Mouse (Mus musculus): ENCODE measurements around the gene Axin1. TPM values are rescaled to one million over a fixed set of nuclear protein-coding genes. Genes with fewer than 3 reads are reported as not detected.

The Axin1 gene
- polyA plus RNA-seq, 1 experiment: 41.0 TPM

DNA sequence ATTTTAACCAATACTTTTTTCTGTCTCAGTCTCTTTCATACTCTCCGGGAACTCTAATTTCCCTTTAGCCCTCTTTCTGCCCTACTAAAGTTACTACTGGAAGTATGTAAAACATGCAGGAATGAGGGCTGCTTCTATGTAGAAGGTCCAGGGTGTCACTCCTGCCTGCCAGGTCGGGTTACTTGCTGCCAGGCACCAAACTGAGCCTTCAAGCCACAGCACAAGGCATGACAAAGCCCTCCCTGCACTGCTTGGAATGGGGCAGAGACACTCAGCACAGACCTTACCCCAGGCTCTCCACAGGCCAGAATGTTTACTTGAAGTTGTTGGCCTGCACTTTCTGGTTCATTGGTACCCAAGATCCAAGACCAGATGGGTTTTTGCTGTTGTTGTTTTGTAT, 38.3 kb upstream of the Axin1 start:
- Histone ChIP-seq H3K9ac (ENCODE audit: low read depth, poor library complexity, severe bottlenecking) (no peak overlapping the region), H3K36me3 (ENCODE audit: control insufficient read depth, insufficient read depth, low read length, poor library complexity, severe bottlenecking) (no peaks in the 10 kb centered on the region), H3K9me3 (replicated peaks; ENCODE audit: control insufficient read depth, insufficient read depth, low read length, poor library complexity, severe bottlenecking) (no peaks in the 10 kb centered on the region), H3K4me3 (ENCODE audit: low read depth, low read length) (no peak overlapping the region), H3K27ac (ENCODE audit: insufficient read depth, low read length) (no peak overlapping the region), H3K27me3 (ENCODE audit: control insufficient read depth, insufficient read depth, low read length, poor library complexity, severe bottlenecking) (no peaks in the 10 kb centered on the region), H3K4me1 (ENCODE audit: control insufficient read depth, insufficient read depth, low read length) (peaks cover 4% of the 10 kb centered on the region)
- TF ChIP-seq EP300 (IDR thresholded peaks at IDR 0.05; ENCODE audit: insufficient read depth, low read depth, low read length) (no peak), POLR2A (IDR thresholded peaks at IDR 0.05; ENCODE audit: insufficient read depth, low read length) (no peak), CTCF (IDR thresholded peaks at IDR 0.05; ENCODE audit: low read depth, low read length) (no peak)

- Histone ChIP-seq H3K36me3 (ENCODE audit: control insufficient read depth, insufficient read depth, low read length, poor library complexity, severe bottlenecking) (no peaks in the 10 kb centered on the region), H3K4me1 (ENCODE audit: control insufficient read depth, insufficient read depth, low read length) (peaks cover 4% of the 10 kb centered on the region), H3K27ac (ENCODE audit: insufficient read depth, low read length) (peak overlapping the region; percentile 18; the same call in 1 of the 2 replicates), H3K9ac (ENCODE audit: low read depth, poor library complexity, severe bottlenecking) (peak overlapping the region; percentile 29; the same call in 1 of the 2 replicates), H3K9me3 (replicated peaks; ENCODE audit: control insufficient read depth, insufficient read depth, low read length, poor library complexity, severe bottlenecking) (no peaks in the 10 kb centered on the region), H3K4me3 (ENCODE audit: low read depth, low read length) (no peak overlapping the region), H3K27me3 (ENCODE audit: control insufficient read depth, insufficient read depth, low read length, poor library complexity, severe bottlenecking) (no peaks in the 10 kb centered on the region)
- TF ChIP-seq EP300 (IDR thresholded peaks at IDR 0.05; ENCODE audit: insufficient read depth, low read depth, low read length) (0 out of 2 replicates have a peak, but pooled peaks have one; percentile 32), POLR2A (IDR thresholded peaks at IDR 0.05; ENCODE audit: insufficient read depth, low read length) (no peak), CTCF (IDR thresholded peaks at IDR 0.05; ENCODE audit: low read depth, low read length) (no peak)
Measured at GRCm38 (mm10) chr17:26101478-26101877, 37.0 kb upstream of the Axin1 start.

DNA sequence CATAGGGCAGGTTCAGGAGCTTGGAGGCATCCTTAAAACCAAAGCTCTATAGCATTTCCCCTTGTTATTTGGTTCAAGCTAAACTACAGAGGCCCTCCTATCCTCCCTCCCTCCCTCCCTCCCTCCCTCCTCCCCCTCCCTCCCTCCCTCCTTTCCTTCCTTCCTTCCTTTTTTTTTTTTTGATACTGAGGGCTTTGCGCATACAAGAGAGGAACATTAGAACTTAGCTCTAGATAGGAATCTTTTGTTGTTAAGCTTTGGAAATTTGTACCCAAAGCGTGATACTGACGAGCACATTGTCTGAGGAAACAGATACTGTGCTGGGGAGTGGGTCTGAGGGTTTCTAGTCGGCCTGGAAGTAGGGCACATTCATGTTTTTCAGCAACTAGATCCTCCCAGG, 32.9 kb upstream of the Axin1 start:
- no peak overlapping the region for H3K9ac ChIP-seq (ENCODE audit: low read depth, poor library complexity, severe bottlenecking)
- no peak for TF ChIP-seq EP300 (IDR thresholded peaks at IDR 0.05; ENCODE audit: insufficient read depth, low read depth, low read length)
- no peak for TF ChIP-seq POLR2A (IDR thresholded peaks at IDR 0.05; ENCODE audit: insufficient read depth, low read length)
- no peak for TF ChIP-seq CTCF (IDR thresholded peaks at IDR 0.05; ENCODE audit: low read depth, low read length)
- H3K27ac ChIP-seq (ENCODE audit: insufficient read depth, low read length): no peak overlapping the region
- no peaks in the 10 kb centered on the region for H3K9me3 ChIP-seq (replicated peaks; ENCODE audit: control insufficient read depth, insufficient read depth, low read length, poor library complexity, severe bottlenecking)
- H3K4me1 ChIP-seq (ENCODE audit: control insufficient read depth, insufficient read depth, low read length): peaks cover 6% of the 10 kb centered on the region
- no peaks in the 10 kb centered on the region for H3K27me3 ChIP-seq (ENCODE audit: control insufficient read depth, insufficient read depth, low read length, poor library complexity, severe bottlenecking)
- H3K4me3 ChIP-seq (ENCODE audit: low read depth, low read length): no peak overlapping the region
- no peaks in the 10 kb centered on the region for H3K36me3 ChIP-seq (ENCODE audit: control insufficient read depth, insufficient read depth, low read length, poor library complexity, severe bottlenecking)

DNA sequence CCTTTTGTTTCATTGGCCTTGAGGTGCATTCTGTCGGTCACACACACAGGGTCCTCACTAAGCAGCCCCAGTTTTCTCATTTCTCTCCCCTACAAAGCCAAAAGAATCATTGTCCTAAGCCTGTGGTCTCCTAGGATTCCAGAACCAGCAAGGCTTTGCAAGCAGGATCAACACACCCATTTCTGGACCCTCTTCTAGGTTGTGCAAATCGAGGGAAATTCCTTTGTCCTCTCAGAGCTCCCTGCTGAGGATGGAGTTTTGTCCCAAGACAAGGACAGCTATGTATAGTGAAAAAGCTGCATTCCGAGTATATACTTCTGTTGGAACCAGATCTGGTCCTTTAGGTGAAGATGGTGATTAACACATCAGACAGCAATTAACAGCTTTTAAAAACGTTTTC, 28.3 kb upstream of the Axin1 start:
- no peaks in the 10 kb centered on the region for H3K36me3 ChIP-seq (ENCODE audit: control insufficient read depth, insufficient read depth, low read length, poor library complexity, severe bottlenecking)
- no peak overlapping the region for H3K4me3 ChIP-seq (ENCODE audit: low read depth, low read length)
- no peaks in the 10 kb centered on the region for H3K9me3 ChIP-seq (replicated peaks; ENCODE audit: control insufficient read depth, insufficient read depth, low read length, poor library complexity, severe bottlenecking)
- TF ChIP-seq CTCF (IDR thresholded peaks at IDR 0.05; ENCODE audit: low read depth, low read length) (no peak), EP300 (IDR thresholded peaks at IDR 0.05; ENCODE audit: insufficient read depth, low read depth, low read length) (no peak), POLR2A (IDR thresholded peaks at IDR 0.05; ENCODE audit: insufficient read depth, low read length) (no peak)
- no peak overlapping the region for H3K9ac ChIP-seq (ENCODE audit: low read depth, poor library complexity, severe bottlenecking)
- peaks cover 2% of the 10 kb centered on the region for H3K4me1 ChIP-seq (ENCODE audit: control insufficient read depth, insufficient read depth, low read length)
- H3K27ac ChIP-seq (ENCODE audit: insufficient read depth, low read length): peak overlapping the region; percentile 86
- H3K27me3 ChIP-seq (ENCODE audit: control insufficient read depth, insufficient read depth, low read length, poor library complexity, severe bottlenecking): no peaks in the 10 kb centered on the region

DNA sequence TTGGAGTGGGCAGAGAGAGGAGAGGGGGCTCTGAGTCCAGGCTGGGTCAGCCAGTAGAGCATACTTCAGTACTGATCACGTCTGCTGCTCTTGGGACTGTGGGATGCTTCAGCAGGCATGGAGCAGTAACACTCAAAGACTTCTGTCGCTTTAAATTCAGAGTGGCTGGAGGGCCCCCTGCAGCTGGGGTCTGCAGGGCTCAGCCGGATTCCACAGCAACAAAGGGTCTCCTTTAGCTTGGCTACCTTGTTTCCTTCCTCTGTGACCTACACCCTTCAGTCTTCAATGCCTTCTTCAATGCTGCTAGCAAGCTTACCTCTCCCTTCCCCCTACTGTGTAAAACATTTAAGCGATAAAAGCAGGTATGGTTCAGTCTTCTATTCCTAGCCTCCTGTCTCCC, 27.5 kb upstream of the Axin1 start:
- Histone ChIP-seq H3K9me3 (replicated peaks; ENCODE audit: control insufficient read depth, insufficient read depth, low read length, poor library complexity, severe bottlenecking) (no peaks in the 10 kb centered on the region), H3K27me3 (ENCODE audit: control insufficient read depth, insufficient read depth, low read length, poor library complexity, severe bottlenecking) (no peaks in the 10 kb centered on the region), H3K4me1 (ENCODE audit: control insufficient read depth, insufficient read depth, low read length) (peaks cover 4% of the 10 kb centered on the region), H3K9ac (ENCODE audit: low read depth, poor library complexity, severe bottlenecking) (no peak overlapping the region), H3K36me3 (ENCODE audit: control insufficient read depth, insufficient read depth, low read length, poor library complexity, severe bottlenecking) (no peaks in the 10 kb centered on the region), H3K4me3 (ENCODE audit: low read depth, low read length) (no peak overlapping the region), H3K27ac (ENCODE audit: insufficient read depth, low read length) (peak overlapping the region; percentile 86)
- TF ChIP-seq EP300 (IDR thresholded peaks at IDR 0.05; ENCODE audit: insufficient read depth, low read depth, low read length) (peak; percentile 85; the same call in 1 of the 2 replicates), CTCF (IDR thresholded peaks at IDR 0.05; ENCODE audit: low read depth, low read length) (no peak)

GRCm38 (mm10) chr17:26111722-26112121, 26.8 kb upstream of the Axin1 start:
- Histone ChIP-seq H3K27ac (ENCODE audit: insufficient read depth, low read length) (peak overlapping the region; percentile 86), H3K4me3 (ENCODE audit: low read depth, low read length) (no peak overlapping the region), H3K9me3 (replicated peaks; ENCODE audit: control insufficient read depth, insufficient read depth, low read length, poor library complexity, severe bottlenecking) (no peaks in the 10 kb centered on the region), H3K4me1 (ENCODE audit: control insufficient read depth, insufficient read depth, low read length) (peaks cover 4% of the 10 kb centered on the region), H3K36me3 (ENCODE audit: control insufficient read depth, insufficient read depth, low read length, poor library complexity, severe bottlenecking) (no peaks in the 10 kb centered on the region), H3K27me3 (ENCODE audit: control insufficient read depth, insufficient read depth, low read length, poor library complexity, severe bottlenecking) (no peaks in the 10 kb centered on the region), H3K9ac (ENCODE audit: low read depth, poor library complexity, severe bottlenecking) (no peak overlapping the region)
- 0 out of 2 replicates have a peak, but pooled peaks have one; percentile 13 for TF ChIP-seq EP300 (IDR thresholded peaks at IDR 0.05; ENCODE audit: insufficient read depth, low read depth, low read length)
- no peak for TF ChIP-seq CTCF (IDR thresholded peaks at IDR 0.05; ENCODE audit: low read depth, low read length)
- no peak for TF ChIP-seq POLR2A (IDR thresholded peaks at IDR 0.05; ENCODE audit: insufficient read depth, low read length)
